Mouse (Mus musculus) MEL (cell line): Measurements from ENCODE around the gene Lbr. TPM values are rescaled to one million over a fixed set of nuclear protein-coding genes. Genes with fewer than 3 reads are reported as not detected.
A peak's percentile ranks its signal among the peaks of the same experiment; 100 is the strongest.

Experiments
- DNase-seq: peaks from one replicate; pipeline ENCODE4 v3.0.0; 2011; ENCODE audit warnings: low read depth, low spot score
- H3K27ac ChIP-seq: 2 replicates; pipeline ENCODE4 v1.5.1; 2012; ENCODE audit warnings: low read depth, mild to moderate bottlenecking, control low read depth, low read length, moderate library complexity; ENCODE audit not compliant: control insufficient read depth
- H3K27me3 ChIP-seq, 2 experiments: fragments of 150-350 bp in 1 of 2; sonication (generic) in 1 of 2; 2 replicates each; pipeline ENCODE4 v1.6.1; 2012; ENCODE audit warnings: low read length in 2 of 2, mild to moderate bottlenecking in 2 of 2, improper control_type of control experiment in 1 of 2, moderate library complexity in 1 of 2; ENCODE audit not compliant: insufficient read depth in 2 of 2, control insufficient read depth in 1 of 2
- H3K36me3 ChIP-seq, 2 experiments: 2 replicates each; pipeline ENCODE4 v1.6.1; 2012 to 2014; ENCODE audit warnings: low read length in 2 of 2, improper control_type of control experiment in 1 of 2, inconsistent platforms in 1 of 2, mild to moderate bottlenecking in 1 of 2; ENCODE audit not compliant: insufficient read depth in 2 of 2, control insufficient read depth in 1 of 2
- H3K4me1 ChIP-seq, 2 experiments: fragments of 150-350 bp in 1 of 2; sonication (generic) in 1 of 2; 2 replicates each; pipeline ENCODE4 v1.6.1; 2012; ENCODE audit warnings: low read length in 2 of 2, improper control_type of control experiment in 1 of 2, mild to moderate bottlenecking in 1 of 2; ENCODE audit not compliant: insufficient read depth in 2 of 2, control insufficient read depth in 1 of 2
- H3K4me3 ChIP-seq, 2 experiments: fragments of 150-350 bp in 1 of 2; sonication (generic) in 1 of 2; 2 replicates each; pipeline ENCODE4 v1.5.1; 2012; ENCODE audit warnings: low read depth in 2 of 2, low read length in 2 of 2, mild to moderate bottlenecking in 2 of 2, moderate library complexity in 2 of 2, control low read depth in 1 of 2, improper control_type of control experiment in 1 of 2; ENCODE audit not compliant: control insufficient read depth in 1 of 2, insufficient read depth in 1 of 2
- H3K79me2 ChIP-seq: 2 replicates; pipeline ENCODE4 v1.6.1; 2012; ENCODE audit warnings: mild to moderate bottlenecking, low read length, moderate library complexity; ENCODE audit not compliant: control insufficient read depth, poor library complexity, insufficient read depth
- H3K9ac ChIP-seq: 2 replicates; pipeline ENCODE4 v1.6.1; 2012; ENCODE audit warnings: low read depth, mild to moderate bottlenecking, control low read depth, low read length, moderate library complexity; ENCODE audit not compliant: control insufficient read depth, poor library complexity, severe bottlenecking
- H3K9me3 ChIP-seq: fragments of 150-350 bp; sonication (generic); replicated peaks from 2 replicates; pipeline ENCODE4 v1.6.1; 2012; ENCODE audit warnings: mild to moderate bottlenecking, low read length, improper control_type of control experiment, moderate library complexity; ENCODE audit not compliant: insufficient read depth
- CHD1 ChIP-seq: IDR thresholded peaks from 2 replicates; pipeline ENCODE4 v1.6.1; 2012; ENCODE audit warnings: low read depth, mild to moderate bottlenecking, inconsistent platforms, low read length, improper control_type of control experiment
- E2F4 ChIP-seq: IDR thresholded peaks from 2 replicates; pipeline ENCODE4 v1.6.1; 2011; ENCODE audit warnings: low read depth, low read length, improper control_type of control experiment, borderline replicate concordance
- GABPA ChIP-seq: IDR thresholded peaks from 2 replicates; pipeline ENCODE4 v1.6.1; 2012; ENCODE audit warnings: low read depth, mild to moderate bottlenecking, inconsistent platforms, low read length, improper control_type of control experiment, moderate library complexity
- GATA1 ChIP-seq: IDR thresholded peaks from 2 replicates; pipeline ENCODE4 v1.6.1; 2011; ENCODE audit warnings: low read depth, low read length, improper control_type of control experiment
- HCFC1 ChIP-seq: IDR thresholded peaks from 2 replicates; pipeline ENCODE4 v1.6.1; 2012; ENCODE audit warnings: low read depth, mild to moderate bottlenecking, inconsistent platforms, low read length, improper control_type of control experiment, moderate library complexity
- MAFK ChIP-seq: IDR thresholded peaks from 2 replicates; pipeline ENCODE4 v1.6.1; 2011; ENCODE audit warnings: low read depth, mild to moderate bottlenecking, low read length, improper control_type of control experiment, borderline replicate concordance
- MEF2A ChIP-seq: IDR thresholded peaks from 2 replicates; pipeline ENCODE4 v1.6.1; 2014; ENCODE audit warnings: low read depth, mild to moderate bottlenecking, inconsistent platforms, low read length, improper control_type of control experiment; ENCODE audit not compliant: poor library complexity, insufficient replicate concordance, severe bottlenecking; ENCODE audit errors: extremely low read depth
- MXI1 ChIP-seq: IDR thresholded peaks from 2 replicates; pipeline ENCODE4 v1.6.1; 2011; ENCODE audit warnings: mild to moderate bottlenecking, low read depth, low read length, improper control_type of control experiment
- NRF1 ChIP-seq: IDR thresholded peaks from 2 replicates; pipeline ENCODE4 v1.6.1; 2014; ENCODE audit warnings: low read depth, mild to moderate bottlenecking, inconsistent platforms, low read length, improper control_type of control experiment, moderate library complexity; ENCODE audit not compliant: poor library complexity, insufficient read depth, severe bottlenecking
- POLR2A ChIP-seq, 2 experiments: IDR thresholded peaks; 2 replicates each; pipeline ENCODE4 v1.6.1; 2011 to 2012; ENCODE audit warnings: low read length in 2 of 2, mild to moderate bottlenecking in 2 of 2, control low read depth in 1 of 2, improper control_type of control experiment in 1 of 2, low read depth in 1 of 2, moderate library complexity in 1 of 2; ENCODE audit not compliant: control insufficient read depth in 1 of 2, insufficient read depth in 1 of 2, poor library complexity in 1 of 2
- POLR2AphosphoS2 ChIP-seq: IDR thresholded peaks from 2 replicates; pipeline ENCODE4 v1.6.1; 2011; ENCODE audit warnings: low read length, improper control_type of control experiment
- POLR2AphosphoS5 ChIP-seq: IDR thresholded peaks from 2 replicates; pipeline ENCODE4 v1.6.1; 2012; ENCODE audit warnings: low read depth, borderline replicate concordance, mild to moderate bottlenecking, inconsistent platforms, low read length, moderate library complexity, mixed read lengths
- RAD21 ChIP-seq: IDR thresholded peaks from 2 replicates; pipeline ENCODE4 v1.6.1; 2011; ENCODE audit warnings: mild to moderate bottlenecking, low read depth, low read length, improper control_type of control experiment
- SIN3A ChIP-seq: IDR thresholded peaks from 2 replicates; pipeline ENCODE4 v1.6.1; 2012; ENCODE audit warnings: low read length, improper control_type of control experiment, inconsistent platforms
- SMC3 ChIP-seq: IDR thresholded peaks from 2 replicates; pipeline ENCODE4 v1.6.1; 2011; ENCODE audit warnings: low read depth, low read length, improper control_type of control experiment
- TAL1 ChIP-seq: IDR thresholded peaks from 2 replicates; pipeline ENCODE4 v1.6.1; 2012; ENCODE audit warnings: mild to moderate bottlenecking, inconsistent platforms, low read length, moderate library complexity, mixed read lengths
- TBP ChIP-seq: IDR thresholded peaks from 2 replicates; pipeline ENCODE4 v1.8.0; 2011; ENCODE audit warnings: low read depth, low read length, improper control_type of control experiment
- TCF12 ChIP-seq: IDR thresholded peaks from 2 replicates; pipeline ENCODE4 v1.6.1; 2014; ENCODE audit warnings: low read depth, mild to moderate bottlenecking, inconsistent platforms, low read length, improper control_type of control experiment, moderate library complexity
- UBTF ChIP-seq: IDR thresholded peaks from 2 replicates; pipeline ENCODE4 v1.6.1; 2012; ENCODE audit warnings: low read depth, mild to moderate bottlenecking, inconsistent platforms, low read length, improper control_type of control experiment, moderate library complexity, borderline replicate concordance; ENCODE audit not compliant: insufficient read depth
- ZC3H11A ChIP-seq: IDR thresholded peaks from 2 replicates; pipeline ENCODE4 v1.6.1; 2012; ENCODE audit warnings: low read depth, mild to moderate bottlenecking, inconsistent platforms, low read length, improper control_type of control experiment
- ZKSCAN1 ChIP-seq: IDR thresholded peaks from 2 replicates; pipeline ENCODE4 v1.6.1; 2012; ENCODE audit warnings: low read depth, mild to moderate bottlenecking, inconsistent platforms, low read length, improper control_type of control experiment, moderate library complexity
- ZMIZ1 ChIP-seq: IDR thresholded peaks from 2 replicates; pipeline ENCODE4 v1.6.1; 2012; ENCODE audit warnings: low read depth, mild to moderate bottlenecking, inconsistent platforms, low read length, improper control_type of control experiment, moderate library complexity
- ZNF384 ChIP-seq: IDR thresholded peaks from 2 replicates; pipeline ENCODE4 v1.6.1; 2012; ENCODE audit warnings: low read depth, mild to moderate bottlenecking, inconsistent platforms, low read length, improper control_type of control experiment
- polyA plus RNA-seq, 2 experiments: library from polyadenylated mRNA; stranded (reverse) in 1 of 2; unstranded in 1 of 2; fragments of >175 nt in 1 of 2; fragments of >200 nt in 1 of 2; gene quantifications; 2 replicates each; pipeline versions ENCODE4 v1.2.1 to v1.2.4; 2012; ENCODE audit warnings: low replicate concordance in 2 of 2, low read depth in 1 of 2; ENCODE audit not compliant: insufficient read length in 2 of 2, insufficient read depth in 1 of 2, missing spikeins in 1 of 2
- total RNA-seq: library from RNA; depleted of rRNA; stranded (reverse); fragments of 300-350 nt; gene quantifications from 2 replicates; pipeline ENCODE4 v1.2.3, GENCODE M21; 2012

The Lbr gene
- total and polyA plus RNA-seq, 3 experiments = 106 to 120 TPM; not detected in 1

DNA sequence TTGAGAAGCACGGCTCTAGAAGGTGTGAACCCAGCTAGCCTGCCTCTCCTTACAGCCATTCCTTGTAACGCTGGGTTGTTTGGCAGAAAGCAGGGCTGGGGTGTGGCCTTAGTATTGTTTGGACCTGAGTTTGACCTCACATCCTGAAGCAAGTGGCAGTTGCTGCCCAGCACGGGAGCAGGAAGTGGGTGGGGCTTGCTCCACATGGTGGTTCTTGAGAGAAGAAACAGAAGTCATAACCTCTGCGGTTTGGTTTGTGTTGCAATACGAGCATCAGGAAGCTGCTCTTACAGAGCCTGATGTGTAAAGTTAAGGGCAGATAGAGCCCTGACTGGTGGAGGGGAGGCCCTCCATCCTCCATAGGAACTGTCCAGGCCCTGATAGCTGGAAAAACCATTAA lies 17.8 kb upstream of the Lbr start (continued):
- no peak for TF ChIP-seq RAD21
- TF ChIP-seq GATA1 = peak; percentile 45

DNA sequence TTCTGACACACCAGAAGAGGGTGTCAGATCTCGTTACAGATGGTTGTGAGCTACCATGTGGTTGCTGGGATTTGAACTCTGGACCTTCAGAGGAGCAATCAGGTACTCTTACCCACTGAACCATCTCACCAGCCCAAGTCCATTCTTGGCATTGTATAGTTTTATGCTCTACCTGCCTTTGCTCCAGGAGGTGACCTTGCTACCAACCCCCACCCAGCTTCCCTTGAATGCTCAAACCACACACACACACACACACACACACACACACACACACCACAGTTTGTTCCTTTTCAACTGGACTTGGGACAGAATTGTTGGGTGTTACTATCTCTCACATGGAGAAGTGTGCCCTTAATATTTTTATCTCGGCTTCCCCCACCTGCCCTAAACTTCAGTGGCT lies 13.5 kb upstream of the Lbr start:
- TF ChIP-seq POLR2A (IDR thresholded peaks at IDR 0.05; ENCODE audit: control insufficient read depth in 1 of 2, insufficient read depth in 1 of 2, low read depth in 1 of 2, low read length in 2 of 2, poor library complexity in 1 of 2) = no peak
- TF ChIP-seq GATA1 = no peak
- H3K4me1 ChIP-seq = peaks cover 1 to 17% of the 10 kb centered on the region in 2 experiments; a peak in 3 of 4 replicates
- no peak overlapping the region for H3K9ac ChIP-seq
- no peaks in the 10 kb centered on the region for H3K27me3 ChIP-seq
- no peak overlapping the region for H3K27ac ChIP-seq
- H3K36me3 ChIP-seq = peaks cover 0 to 5% of the 10 kb centered on the region in 2 experiments; a peak in 2 of 4 replicates
- DNase-seq = no peak
- no peak overlapping the region for H3K4me3 ChIP-seq
- H3K79me2 ChIP-seq = no peaks in the 10 kb centered on the region
- H3K9me3 ChIP-seq = no peaks in the 10 kb centered on the region

DNA sequence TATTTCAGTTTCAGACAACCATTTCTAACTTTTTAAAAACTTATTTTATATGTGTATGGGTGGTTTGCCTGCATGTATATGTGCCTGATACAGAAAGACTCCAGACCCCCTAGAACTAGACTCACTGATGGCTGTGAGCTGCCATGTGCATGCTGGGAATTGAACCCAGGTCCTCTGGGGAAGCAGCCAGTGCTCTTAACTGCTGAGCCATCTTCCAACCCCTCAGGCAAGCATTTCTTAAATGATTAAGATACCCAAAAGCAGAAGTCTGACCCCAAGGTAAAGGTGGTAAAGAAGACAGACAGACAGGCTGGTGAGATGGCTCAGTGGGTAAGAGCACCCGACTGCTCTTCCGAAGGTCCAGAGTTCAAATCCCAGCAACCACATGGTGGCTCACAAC lies 12.0 kb upstream of the Lbr start:
- no peak overlapping the region for H3K9ac ChIP-seq

DNA sequence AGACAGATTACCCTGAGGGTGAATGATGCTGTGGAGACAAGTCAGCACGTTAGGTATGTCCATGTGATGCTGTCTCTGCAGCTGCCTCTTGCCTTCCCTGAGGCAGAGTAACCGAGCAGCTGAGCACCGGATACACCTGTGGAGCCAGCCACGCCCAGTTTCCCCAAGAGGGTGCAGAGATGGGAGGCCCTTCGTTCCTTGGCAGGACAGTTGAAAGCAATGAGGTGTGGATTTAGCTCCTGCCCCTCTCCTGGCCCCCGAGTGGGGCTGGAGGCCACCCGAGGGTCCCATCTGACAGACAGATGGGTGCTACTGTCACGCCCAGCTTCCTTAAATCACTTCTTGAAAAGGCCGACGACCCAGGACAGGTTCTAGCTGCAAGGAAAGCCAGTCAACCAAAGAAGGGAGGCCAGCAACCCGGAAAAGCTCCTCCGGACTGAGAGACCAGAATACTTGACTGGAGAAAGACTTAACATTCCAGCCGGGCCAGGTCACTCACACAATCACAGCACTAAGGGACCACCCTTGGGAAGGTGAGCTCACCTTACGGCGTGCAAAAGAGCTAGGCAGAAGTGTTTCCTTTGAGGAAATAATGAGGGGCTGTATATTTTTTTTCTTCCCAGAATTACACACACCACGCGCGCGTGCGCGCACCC lies 10.4 kb upstream of the Lbr start:
- TF ChIP-seq MAFK = no peak
- TF ChIP-seq TAL1 = no peak
- no peak for TF ChIP-seq HCFC1
- TF ChIP-seq MXI1 = no peak
- TF ChIP-seq NRF1 = no peak
- no peak for TF ChIP-seq SIN3A
- TF ChIP-seq ZKSCAN1 = no peak
- TF ChIP-seq GABPA = no peak
- TF ChIP-seq ZNF384 = no peak
- no peak for TF ChIP-seq GATA1
- TF ChIP-seq POLR2AphosphoS5 = no peak
- no peak for TF ChIP-seq UBTF
- no peak for TF ChIP-seq SMC3
- TF ChIP-seq E2F4 = no peak
- no peak for TF ChIP-seq POLR2AphosphoS2
- no peak for TF ChIP-seq CHD1
- no peak for TF ChIP-seq ZC3H11A
- TF ChIP-seq ZMIZ1 = no peak
- no peak for TF ChIP-seq TCF12
- TF ChIP-seq MEF2A = no peak
- no peaks in the 10 kb centered on the region for H3K9me3 ChIP-seq
- H3K27ac ChIP-seq = no peak overlapping the region
- H3K4me1 ChIP-seq = no peaks in the 10 kb centered on the region
- DNase-seq = no peak
- H3K36me3 ChIP-seq = no peaks in the 10 kb centered on the region
- no peaks in the 10 kb centered on the region; a peak in 1 of 4 replicates for H3K27me3 ChIP-seq
- no peak overlapping the region for H3K9ac ChIP-seq
- no peaks in the 10 kb centered on the region for H3K79me2 ChIP-seq
- no peak overlapping the region for H3K4me3 ChIP-seq

More for the DNA sequence above, 12.0 kb upstream of the Lbr start:
- Histone ChIP-seq H3K27ac (no peak overlapping the region), H3K4me1 (peaks cover 0 to 3% of the 10 kb centered on the region in 2 experiments; a peak in 1 of 4 replicates), H3K4me3 (no peak overlapping the region), H3K9me3 (no peaks in the 10 kb centered on the region), H3K79me2 (no peaks in the 10 kb centered on the region)
- peak; percentile 98 for TF ChIP-seq TBP
- 0 out of 2 replicates have a peak, but pooled peaks have one; percentile 30 for TF ChIP-seq MAFK
- TF ChIP-seq GABPA = no peak
- TF ChIP-seq, all 39 proteins: peak for 2
- Histone ChIP-seq H3K27me3 (no peaks in the 10 kb centered on the region), H3K36me3 (no peaks in the 10 kb centered on the region)
- DNase-seq = peak; percentile 68
